Mouse (Mus musculus) mesoderm, embryonic 11.5 days (tissue): ENCODE measurements around the gene Fat1.

Experiments used
- DNase-seq: peaks from one replicate; pipeline ENCODE4 v3.0.0-alpha.2; 2012; ENCODE audit warnings: low read depth, low spot score

Gene Fat1

DNA sequence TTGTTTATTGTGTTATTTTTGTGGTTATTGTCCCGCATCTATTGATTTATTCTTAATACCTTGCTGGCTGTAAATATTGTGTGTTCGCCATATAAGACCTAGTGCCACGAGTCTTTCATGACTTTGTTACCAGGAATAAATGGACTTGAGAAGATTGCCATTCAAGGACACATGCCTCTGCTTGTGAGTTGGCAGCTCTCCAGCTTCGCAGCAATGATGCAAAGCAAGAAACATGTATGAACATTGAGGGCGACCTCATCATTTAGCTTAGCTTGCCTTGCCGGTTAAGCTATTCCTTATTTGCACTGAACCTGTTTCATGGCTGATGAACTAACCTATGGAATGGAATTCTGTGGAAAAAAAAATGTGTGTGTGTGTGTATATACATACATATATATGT is 26.2 kb downstream of the Fat1 start:
- no peak for DNase-seq

DNA sequence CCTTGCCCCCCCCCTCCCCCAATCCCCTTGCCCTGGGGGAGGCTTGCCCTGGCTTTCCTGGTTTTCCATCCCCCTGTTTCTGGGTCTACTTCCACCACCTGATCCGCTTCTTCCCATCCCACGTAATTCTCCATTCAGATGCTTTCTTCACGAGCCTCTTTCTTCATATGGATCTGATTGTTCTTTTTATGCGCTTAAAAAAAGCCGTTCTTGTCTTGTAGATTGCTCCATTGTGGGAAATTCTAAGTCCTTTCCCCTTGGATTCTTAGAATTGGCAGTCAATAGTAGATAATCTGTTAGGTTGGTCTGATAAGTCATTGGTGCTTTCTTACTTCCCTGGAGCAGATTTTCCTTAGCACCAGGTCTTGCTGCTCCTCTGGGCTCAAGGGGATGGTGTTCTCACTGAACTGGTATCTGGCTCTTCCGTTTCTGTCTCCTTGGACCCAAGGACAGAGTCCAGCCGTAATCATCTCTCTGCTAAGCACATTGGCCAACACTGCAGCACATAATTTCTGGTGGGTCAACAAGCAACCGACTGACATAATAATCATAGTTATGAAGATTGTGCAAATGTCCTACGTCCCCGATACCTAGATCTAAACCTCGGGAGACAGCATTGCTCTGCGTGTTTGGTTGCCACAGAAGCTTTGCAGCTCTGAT is 27.5 kb downstream of the Fat1 start:
- DNase-seq = no peak

GRCm38 (mm10) chr8:44967521-44968039 is 32.3 kb downstream of the Fat1 start:
- no peak for DNase-seq

DNA sequence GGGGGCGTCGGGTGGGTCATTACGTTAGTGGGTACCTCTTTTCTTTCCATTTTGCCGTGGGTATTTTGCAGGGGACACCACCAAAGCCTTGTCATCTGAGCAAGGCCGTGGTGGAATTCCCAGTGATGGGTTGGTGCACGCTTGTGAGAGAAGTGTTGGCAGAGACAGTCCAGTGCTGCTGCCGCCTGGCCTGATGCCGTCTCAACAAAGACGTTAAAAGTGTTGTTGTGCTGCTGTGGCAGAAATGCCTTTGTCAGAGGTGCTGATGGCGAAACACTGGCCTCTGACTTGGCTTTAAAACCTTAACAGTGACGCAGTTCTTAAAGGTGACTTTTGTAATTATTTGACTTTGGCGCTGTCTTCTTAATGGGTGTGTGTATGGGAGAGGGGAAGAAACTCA is 34.8 kb downstream of the Fat1 start:
- DNase-seq = no peak

- no peak for DNase-seq
These were observed 36.1 kb downstream of the Fat1 start for GRCm38 (mm10) chr8:44971346-44971745.

DNA sequence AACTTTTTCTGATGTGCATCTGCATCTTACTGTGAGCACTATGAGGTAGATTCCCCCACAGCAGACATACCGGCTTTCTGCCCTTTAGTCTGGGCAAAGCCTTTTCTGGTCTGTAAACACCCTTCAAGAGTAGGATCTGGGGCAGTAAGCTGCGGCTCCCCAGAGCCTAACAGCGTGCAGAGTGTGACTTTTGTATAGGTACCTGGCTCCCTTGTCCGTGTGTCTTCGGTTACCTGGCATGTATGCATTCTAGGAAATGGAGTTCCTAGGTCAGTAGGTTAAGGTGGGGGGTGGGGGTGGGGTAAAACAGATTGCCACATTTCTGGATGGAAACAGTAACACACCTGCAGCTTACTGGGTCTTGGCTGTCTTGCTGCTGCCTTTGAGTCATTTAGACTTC is 36.7 kb downstream of the Fat1 start:
- no peak for DNase-seq

GRCm38 (mm10) chr8:44975113-44975512 is 39.9 kb downstream of the Fat1 start:
- no peak for DNase-seq

DNA sequence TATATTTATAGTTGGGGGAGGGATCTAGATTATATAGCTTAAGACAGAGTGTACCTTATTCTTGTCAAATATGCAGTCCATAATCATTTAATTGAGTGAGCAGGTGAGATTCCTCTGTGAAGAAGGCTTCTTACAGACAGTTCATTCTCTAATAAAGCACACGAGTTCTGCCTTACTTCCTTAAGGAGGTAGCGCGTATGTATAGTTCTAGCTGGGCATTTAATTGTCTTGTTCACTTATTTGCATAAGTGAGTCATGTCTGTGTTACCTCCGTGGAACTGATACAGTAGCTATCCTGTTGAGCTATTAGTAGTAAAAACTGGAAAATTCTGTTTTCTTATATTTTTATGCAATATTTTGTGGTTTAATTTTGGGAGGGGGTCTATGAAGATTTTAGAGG is 40.4 kb downstream of the Fat1 start:
- no peak for DNase-seq

DNA sequence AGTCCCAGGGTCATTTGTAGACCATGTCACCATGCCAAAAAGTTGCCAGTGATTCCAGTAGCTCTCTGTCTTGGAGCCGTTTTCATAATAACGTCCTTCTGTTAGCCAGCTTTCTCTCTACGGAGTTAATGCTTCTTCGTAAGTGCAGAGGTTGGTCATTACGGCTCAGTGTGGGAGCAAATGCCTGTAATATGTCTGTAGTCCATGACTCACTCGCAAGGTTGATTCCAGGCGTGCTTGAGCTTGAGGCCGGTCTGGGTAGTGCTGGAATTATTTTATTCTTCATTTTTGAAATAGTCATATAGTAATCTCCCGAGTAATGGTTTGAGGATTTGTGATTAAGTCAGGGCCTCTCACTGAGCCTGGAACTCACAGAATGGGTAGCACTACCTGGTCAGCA is 43.4 kb downstream of the Fat1 start:
- no peak for DNase-seq

GRCm38 (mm10) chr8:44979245-44979644 is 44.0 kb downstream of the Fat1 start:
- no peak for DNase-seq

DNA sequence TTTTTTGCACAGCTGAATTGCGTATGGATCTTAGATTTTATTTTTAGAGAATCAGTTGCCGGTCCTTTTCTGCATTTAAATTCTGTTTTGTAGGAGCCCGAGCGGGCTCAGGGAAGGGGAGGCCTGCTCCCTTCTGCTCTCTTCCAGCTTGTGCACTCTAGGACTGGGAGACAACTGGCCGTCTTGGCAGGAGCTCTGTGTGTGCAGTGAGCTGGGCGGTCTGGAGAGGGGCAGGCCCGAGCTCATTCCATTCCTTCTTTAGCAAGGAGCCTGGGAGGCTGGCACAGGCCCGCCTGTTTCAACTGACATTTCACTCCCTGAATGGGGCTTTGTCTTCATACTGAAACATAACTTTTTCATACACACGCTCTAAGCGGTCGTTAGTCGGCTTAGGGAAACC is 44.8 kb downstream of the Fat1 start:
- no peak for DNase-seq

GRCm38 (mm10) chr8:44985326-44986288 is 50.4 kb downstream of the Fat1 start:
- DNase-seq = peak; percentile 70

DNA sequence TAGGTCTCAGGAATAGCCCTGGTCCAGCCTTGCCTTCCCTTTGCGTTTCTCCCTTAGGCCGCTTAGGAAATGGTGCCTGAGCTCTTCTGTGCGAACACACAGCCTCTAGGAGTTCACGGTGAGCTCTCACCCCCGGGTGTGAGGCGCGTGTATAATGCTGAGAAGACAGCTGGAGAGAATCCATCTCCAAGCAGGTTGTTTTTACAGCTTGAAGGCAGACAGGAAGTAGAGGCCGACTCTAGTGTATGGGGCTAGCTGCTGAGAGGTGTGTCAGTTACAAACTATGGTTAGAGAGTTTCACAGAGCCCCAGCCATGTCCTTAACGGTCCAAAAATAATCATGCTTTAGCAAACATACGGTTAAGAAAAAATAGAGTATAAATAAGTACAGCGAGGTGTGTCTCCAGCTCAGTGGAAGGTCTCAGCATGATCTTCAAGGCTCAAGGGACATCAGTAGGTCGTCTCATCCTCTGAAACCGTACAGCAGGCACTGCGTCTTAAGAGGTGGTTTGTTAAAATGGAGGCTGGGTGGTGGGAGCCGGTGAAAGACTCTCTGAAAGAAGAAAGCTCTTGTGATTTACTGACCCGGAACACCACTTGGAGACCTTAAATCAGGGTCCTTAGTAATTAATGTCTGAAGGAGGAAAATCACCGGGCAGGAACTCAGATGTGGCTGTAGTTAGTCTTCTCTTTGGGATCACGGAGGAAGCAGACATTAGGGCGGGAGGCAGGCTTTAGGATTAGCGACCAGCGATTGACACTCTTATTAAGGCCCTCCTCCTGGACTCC is 56.6 kb downstream of the Fat1 start:
- peak; percentile 63 for DNase-seq

- no peak for DNase-seq
These were observed 57.4 kb downstream of the Fat1 start for GRCm38 (mm10) chr8:44992664-44993063.

DNA sequence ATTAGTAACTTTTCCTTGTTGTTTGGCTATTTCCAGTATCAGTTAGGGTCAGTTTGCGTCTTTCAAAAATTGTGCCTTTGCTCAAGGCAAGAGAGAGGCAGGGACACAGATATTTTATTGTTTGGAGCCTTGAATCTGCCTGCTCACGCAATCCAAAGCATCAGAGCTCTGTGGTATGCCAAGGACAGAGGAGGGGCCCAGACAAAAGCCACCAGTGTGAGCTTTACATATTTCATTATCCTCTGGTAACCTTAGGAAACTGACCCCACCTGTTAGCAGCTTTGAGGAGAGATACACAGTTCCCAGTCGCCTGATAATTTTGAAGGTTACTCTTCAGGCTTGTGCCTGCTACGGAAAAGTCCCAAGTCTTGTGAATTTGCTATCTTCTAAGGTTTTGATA is 58.1 kb downstream of the Fat1 start:
- DNase-seq = no peak

DNA sequence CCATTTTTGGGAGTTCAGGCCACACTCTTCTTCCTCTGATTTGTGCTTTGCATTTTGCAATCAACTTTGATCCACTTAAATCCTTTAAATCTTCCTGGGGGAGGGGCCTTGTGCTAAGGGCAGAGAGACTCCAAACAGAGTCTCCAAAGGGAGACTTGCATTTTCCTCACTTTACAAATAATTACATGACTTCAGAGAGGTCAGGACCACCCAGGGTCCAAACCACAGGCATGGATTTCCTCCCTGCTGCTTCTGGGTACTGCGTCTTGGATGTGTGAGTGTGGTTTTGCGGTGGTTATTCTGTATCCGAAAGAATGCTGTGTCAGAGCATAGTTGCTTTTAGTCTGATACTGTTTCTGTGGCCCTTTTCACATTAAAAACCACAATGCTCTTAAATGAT is 61.2 kb downstream of the Fat1 start:
- no peak for DNase-seq

GRCm38 (mm10) chr8:44997321-44997720 is 62.1 kb downstream of the Fat1 start:
- no peak for DNase-seq

DNA sequence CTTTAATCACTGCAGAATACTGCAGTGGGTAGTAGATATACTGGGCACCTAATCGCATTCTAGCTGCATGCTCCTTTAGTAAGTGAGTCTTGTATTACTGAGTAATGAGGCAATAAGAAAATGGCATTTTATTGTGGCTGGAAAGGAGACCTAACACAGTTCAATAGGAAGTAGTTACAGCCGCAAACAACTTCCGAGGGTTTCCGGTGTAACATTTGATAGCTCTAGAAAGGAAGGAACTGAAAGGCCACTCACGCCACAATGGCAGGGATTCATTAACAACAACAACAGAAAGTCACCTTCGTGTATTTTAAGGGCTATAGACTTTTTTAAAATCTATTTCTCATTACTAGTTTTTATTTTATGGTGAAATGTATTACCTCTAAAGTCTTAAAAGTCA is 62.6 kb downstream of the Fat1 start:
- no peak for DNase-seq

GRCm38 (mm10) chr8:44998275-44998674 is 63.0 kb downstream of the Fat1 start:
- no peak for DNase-seq

DNA sequence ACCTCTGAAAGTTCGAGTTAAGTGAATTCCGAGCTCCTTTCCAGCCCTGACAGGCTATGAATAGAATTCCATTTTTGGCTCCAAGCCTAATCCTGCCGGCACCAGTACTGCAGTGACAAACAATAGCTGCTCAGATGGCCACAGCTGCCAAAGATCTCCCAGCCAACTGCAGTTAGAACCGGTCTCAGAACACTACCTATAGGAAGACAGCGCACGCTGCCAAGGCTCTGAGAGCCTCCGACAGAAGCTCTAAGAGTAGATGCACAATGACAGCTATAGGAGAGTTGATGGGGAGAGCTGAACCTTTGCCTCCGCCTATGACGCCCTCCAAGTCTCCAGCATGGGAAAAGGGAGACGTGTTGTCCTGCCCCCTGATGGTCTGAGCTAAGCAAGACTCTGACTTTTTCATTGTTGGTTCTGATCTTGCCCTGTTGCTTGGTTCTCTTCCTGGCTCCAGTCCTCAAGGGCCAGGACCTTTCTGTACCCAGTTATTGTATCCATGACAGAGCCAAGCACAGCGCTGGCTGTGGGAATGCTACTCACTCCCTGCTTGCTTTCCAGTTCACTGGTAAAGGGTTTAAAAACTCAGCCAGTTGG is 63.5 kb downstream of the Fat1 start:
- peak; percentile 69 for DNase-seq

DNA sequence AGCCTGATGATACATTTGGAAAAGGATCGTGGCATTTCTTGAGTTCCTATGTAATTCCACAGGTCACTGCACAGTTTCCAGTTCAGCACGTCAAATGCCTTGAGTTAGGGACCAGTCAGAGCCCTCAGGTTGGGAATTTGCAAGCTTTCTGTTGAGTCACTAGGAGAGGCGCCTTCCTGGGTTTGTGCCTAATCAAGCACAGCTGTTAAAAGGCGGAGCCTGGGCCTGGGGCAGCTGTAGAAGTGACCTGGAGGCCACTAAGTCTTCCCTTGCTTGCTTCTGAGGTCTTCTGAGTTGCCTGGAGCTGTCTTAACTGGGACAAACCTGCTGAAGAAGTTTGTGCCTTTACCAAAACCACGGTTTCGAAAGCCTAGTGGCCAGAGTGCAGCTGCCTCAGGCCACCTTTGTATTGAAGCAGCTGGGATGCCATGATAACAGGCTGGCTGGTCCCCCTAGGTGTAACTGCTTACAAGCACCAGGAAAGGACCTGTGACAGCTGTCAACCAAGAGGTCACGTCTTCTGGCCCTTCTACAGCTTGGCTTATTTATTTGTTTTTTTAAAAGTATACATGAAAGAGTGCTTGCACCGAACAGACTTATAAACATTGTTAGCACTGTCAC is 66.4 kb downstream of the Fat1 start:
- peak; percentile 58 for DNase-seq
